Mouse (Mus musculus) bone marrow, adult 2 months (tissue): ENCODE data around the gene Ffar4.

Experiments used
- CTCF ChIP-seq: fragments of 200-500 bp; IDR thresholded peaks from 2 replicates; pipeline ENCODE4 v1.5.1; 2011; ENCODE audit warnings: low read length, control low read depth; ENCODE audit not compliant: control insufficient read depth, insufficient read depth
- POLR2A ChIP-seq: fragments of 200-500 bp; IDR thresholded peaks from 2 replicates; pipeline ENCODE4 v1.6.1; 2011; ENCODE audit warnings: low read depth, mild to moderate bottlenecking, control low read depth, low read length, borderline replicate concordance; ENCODE audit not compliant: control insufficient read depth

- TF ChIP-seq CTCF = no peak
- TF ChIP-seq POLR2A = no peak
Observed at GRCm38 (mm10) chr19:38082931-38083525, 13.8 kb upstream of the Ffar4 start.
